Mouse (Mus musculus) limb, embryonic 12.5 days (tissue): ENCODE data around the gene Rpl19. TPM values are rescaled to one million over a fixed set of nuclear protein-coding genes. Genes with fewer than 3 reads are reported as not detected.

Source experiments
- ATAC-seq: fragments of 200-750 bp; cut with Nextera tagmentation; 2 replicates; pipeline ENCODE4 v1.8.0; 2017; ENCODE audit warnings: low read depth, moderate TSS enrichment; ENCODE audit not compliant: insufficient number of reproducible peaks, insufficient read depth, low FRiP score, low TSS enrichment
- H3K27ac ChIP-seq: fragments of 300-500 bp; sonication (generic); 2 replicates; pipeline ENCODE4 v1.5.1; 2016; ENCODE audit warnings: mild to moderate bottlenecking, moderate library complexity
- H3K27me3 ChIP-seq: fragments of 300-500 bp; sonication (generic); 2 replicates; pipeline ENCODE4 v1.6.1; 2016; ENCODE audit warnings: mild to moderate bottlenecking, moderate library complexity
- H3K36me3 ChIP-seq: fragments of 300-500 bp; sonication (generic); 2 replicates; pipeline ENCODE4 v1.6.1; 2016; ENCODE audit warnings: mild to moderate bottlenecking, moderate library complexity
- H3K4me1 ChIP-seq: fragments of 300-500 bp; sonication (generic); replicated peaks from 2 replicates; pipeline ENCODE4 v1.6.1; 2016
- H3K4me2 ChIP-seq: fragments of 300-500 bp; sonication (generic); 2 replicates; pipeline ENCODE4 v1.6.1; 2016; ENCODE audit warnings: mild to moderate bottlenecking, moderate library complexity
- H3K4me3 ChIP-seq: fragments of 300-500 bp; sonication (generic); replicated peaks from 2 replicates; pipeline ENCODE4 v1.5.1; 2016; ENCODE audit warnings: mild to moderate bottlenecking
- H3K9ac ChIP-seq: fragments of 300-500 bp; sonication (generic); replicated peaks from 2 replicates; pipeline ENCODE4 v1.6.1; 2016; ENCODE audit warnings: mild to moderate bottlenecking, moderate library complexity
- H3K9me3 ChIP-seq: fragments of 300-500 bp; sonication (generic); 2 replicates; pipeline ENCODE4 v1.6.1; 2016; ENCODE audit warnings: mild to moderate bottlenecking, moderate library complexity
- WGBS: fragments of 180-500 bp; shearing (Covaris S2); methylation state at CpG from one replicate; pipeline ENCODE4 v1.1.7; 2016; 5-methylcytosine and 5-hydroxymethylcytosine counted together
- polyA plus RNA-seq: library from polyadenylated mRNA; unstranded; fragments of >200 nt; fragmentation: Nextera tagmentation; extraction: Ambion mirVana; gene quantifications from 2 replicates; pipeline ENCODE4 v1.2.1, GENCODE M21; 2016

Rpl19 gene
- polyA plus RNA-seq, 1 experiment from 2014 or later, result 1,014 TPM

DNA sequence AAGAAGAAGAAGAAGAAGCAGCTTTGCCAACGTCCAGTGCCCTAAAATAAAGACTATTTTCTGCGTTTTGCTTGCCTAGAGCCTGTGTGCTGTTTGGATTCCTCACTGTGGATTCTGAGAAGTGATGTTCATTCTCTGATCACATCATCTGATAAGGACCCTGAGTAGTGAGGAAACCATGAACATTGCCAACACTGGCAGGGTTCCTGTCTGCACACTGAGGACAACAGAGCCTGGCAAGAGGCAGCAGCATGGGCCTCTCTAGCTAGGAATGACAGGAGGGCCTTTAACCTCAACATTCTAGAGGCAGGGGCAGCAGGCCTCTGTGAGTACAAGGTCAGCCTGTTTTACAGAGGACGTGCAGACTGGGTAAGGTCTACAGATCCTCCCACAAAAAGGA lies 2.0 kb upstream of the Rpl19 start:
- no peak overlapping the region for H3K9ac ChIP-seq
- H3K27ac ChIP-seq, result no peak overlapping the region
- no peaks in the 10 kb centered on the region for H3K27me3 ChIP-seq
- H3K4me3 ChIP-seq, result no peak overlapping the region
- 90% methylated on average over 3 of the region's 3 CpGs for WGBS
- no peaks in the 10 kb centered on the region for H3K9me3 ChIP-seq
- no peak for ATAC-seq
- peaks cover 40% of the 10 kb centered on the region for H3K4me1 ChIP-seq
- H3K36me3 ChIP-seq, result peaks cover 15% of the 10 kb centered on the region
- H3K4me2 ChIP-seq, result no peak overlapping the region

DNA sequence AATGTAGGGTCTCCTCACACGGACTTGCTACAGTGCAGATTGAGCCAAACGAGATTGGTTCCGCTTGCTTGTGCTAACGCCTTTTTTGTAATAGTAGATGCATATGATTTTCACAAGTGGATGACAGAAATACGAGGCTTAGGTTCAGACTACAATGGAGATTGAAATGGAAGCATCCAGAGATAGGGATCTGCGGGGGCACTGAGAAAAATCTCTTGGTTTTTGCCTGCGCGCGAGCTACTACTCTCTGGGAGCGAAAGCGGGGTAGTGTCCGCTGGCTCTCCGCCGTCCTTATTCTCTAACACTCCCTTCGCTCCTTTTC lies 301 bp upstream of the Rpl19 start:
- H3K36me3 ChIP-seq, result peaks cover 32% of the 10 kb centered on the region
- WGBS, result 6% methylated on average over 15 of the region's 15 CpGs
- H3K4me3 ChIP-seq, result peak overlapping the region; percentile 99
- peak overlapping the region; percentile 91 for H3K27ac ChIP-seq
- no peaks in the 10 kb centered on the region for H3K27me3 ChIP-seq
- H3K4me1 ChIP-seq, result peaks cover 23% of the 10 kb centered on the region
- peak overlapping the region; percentile 99 for H3K9ac ChIP-seq
- H3K9me3 ChIP-seq, result no peaks in the 10 kb centered on the region
- ATAC-seq, result no peak
- peak overlapping the region; percentile 82 for H3K4me2 ChIP-seq

DNA sequence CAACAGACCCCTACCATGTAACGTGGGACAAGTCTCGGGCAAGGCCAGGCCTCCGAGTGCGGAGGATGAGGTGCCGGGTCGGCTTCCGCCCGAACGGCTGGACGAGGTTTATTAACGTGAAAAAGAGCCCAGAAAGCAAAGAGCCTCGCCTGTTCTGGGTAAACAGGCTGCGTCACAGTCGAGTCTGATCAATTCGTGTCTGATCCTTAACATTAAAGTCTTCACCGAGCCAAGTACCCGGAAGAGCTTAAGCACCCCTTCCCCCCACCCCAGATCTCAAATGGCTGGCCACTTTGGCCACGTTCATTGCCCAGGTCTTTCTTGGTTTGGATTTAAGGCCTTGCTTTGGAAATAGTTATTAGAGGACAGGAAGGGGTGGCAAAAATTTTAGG lies 783 bp downstream of the Rpl19 start:
- H3K27ac ChIP-seq, result peak overlapping the region; percentile 91
- no peaks in the 10 kb centered on the region for H3K27me3 ChIP-seq
- H3K9ac ChIP-seq, result peak overlapping the region; percentile 99
- peak overlapping the region; percentile 99 for H3K4me3 ChIP-seq
- ATAC-seq, result no peak
- H3K36me3 ChIP-seq, result peaks cover 34% of the 10 kb centered on the region
- H3K9me3 ChIP-seq, result no peaks in the 10 kb centered on the region
- 0% methylated on average over 18 of the region's 18 CpGs for WGBS
- peaks cover 16% of the 10 kb centered on the region for H3K4me1 ChIP-seq
- peak overlapping the region; percentile 82 for H3K4me2 ChIP-seq

DNA sequence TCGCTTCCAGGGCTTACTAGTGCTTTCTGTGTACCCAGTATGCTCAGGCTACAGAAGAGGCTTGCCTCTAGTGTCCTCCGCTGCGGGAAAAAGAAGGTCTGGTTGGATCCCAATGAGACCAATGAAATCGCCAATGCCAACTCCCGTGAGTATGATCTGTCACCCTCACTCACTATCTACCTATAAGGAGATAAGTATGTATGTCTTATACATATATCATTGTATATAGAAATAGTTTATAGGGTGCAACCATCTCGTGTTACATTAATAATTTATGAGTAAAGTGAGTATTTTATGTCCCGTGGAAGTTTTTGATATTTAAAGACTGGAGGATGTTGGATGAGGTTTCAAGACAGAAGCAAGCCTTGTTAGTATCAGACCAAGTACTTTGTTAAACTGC lies 1.3 kb downstream of the Rpl19 start:
- Histone ChIP-seq H3K4me2 (peak overlapping the region; percentile 82), H3K4me3 (peak overlapping the region; percentile 99), H3K9me3 (no peaks in the 10 kb centered on the region), H3K4me1 (peaks cover 16% of the 10 kb centered on the region), H3K27ac (no peak overlapping the region), H3K36me3 (peaks cover 34% of the 10 kb centered on the region), H3K9ac (peak overlapping the region; percentile 99), H3K27me3 (no peaks in the 10 kb centered on the region)
- WGBS, result 18% methylated on average over 7 of the region's 7 CpGs
- no peak for ATAC-seq

DNA sequence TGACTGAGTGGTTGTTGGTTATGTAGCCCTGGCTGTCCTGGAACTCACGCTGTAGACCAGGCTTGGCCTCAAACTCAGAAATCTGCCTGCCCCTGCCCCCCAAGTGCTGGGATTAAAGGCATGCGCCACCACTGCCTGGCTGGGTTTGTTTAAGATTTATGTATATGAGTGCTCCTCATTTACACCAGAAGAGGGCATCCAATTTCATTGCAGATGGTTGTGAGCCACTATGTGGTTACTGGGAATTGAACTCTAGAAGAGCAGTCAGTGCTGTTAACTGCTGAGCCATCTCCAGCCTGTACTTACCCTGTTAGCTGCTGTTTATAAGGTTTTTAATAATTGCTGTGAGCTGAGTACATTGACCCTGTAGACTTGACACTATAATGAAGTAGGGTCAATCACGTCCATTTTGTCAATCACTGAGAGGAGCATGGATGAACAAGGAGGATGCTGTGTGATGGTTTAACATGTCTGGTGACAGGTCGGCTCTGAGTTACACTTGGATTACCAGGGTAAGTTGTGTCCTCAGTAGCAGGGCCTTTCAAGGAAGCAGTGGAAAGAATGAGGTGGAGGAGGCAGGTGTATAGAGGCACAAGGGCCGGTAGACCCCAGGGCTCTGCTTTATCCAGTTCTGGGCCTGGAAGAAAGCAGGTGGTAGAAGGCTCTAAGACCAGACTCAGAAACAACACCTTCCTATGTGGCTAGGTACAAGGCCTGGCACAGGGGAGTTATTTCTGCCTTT lies 4.4 kb downstream of the Rpl19 start:
- Histone ChIP-seq H3K36me3 (peaks cover 34% of the 10 kb centered on the region), H3K4me1 (peaks cover 25% of the 10 kb centered on the region), H3K27me3 (peaks cover 16% of the 10 kb centered on the region), H3K9ac (no peak overlapping the region), H3K27ac (no peak overlapping the region), H3K9me3 (no peaks in the 10 kb centered on the region), H3K4me2 (no peak overlapping the region), H3K4me3 (no peak overlapping the region)
- 52% methylated on average over 5 of the region's 5 CpGs for WGBS
- ATAC-seq, result no peak

DNA sequence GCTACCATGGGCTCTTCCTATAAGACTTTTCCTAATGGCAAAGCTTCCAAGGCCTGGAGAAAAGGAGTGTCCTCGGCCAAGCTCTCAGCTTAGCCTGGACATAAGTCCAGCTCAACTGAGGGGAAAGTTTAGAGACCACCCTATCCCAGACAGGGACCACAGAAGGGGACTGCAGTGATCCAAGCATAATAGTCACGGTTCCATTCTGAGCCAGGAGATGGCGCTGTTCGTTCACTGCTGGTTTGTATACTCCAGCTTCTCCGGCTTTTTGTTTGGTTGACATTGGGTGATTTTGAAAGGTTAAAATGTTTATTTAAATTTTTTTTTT lies 4.9 kb downstream of the Rpl19 start:
- no peak overlapping the region for H3K9ac ChIP-seq
- H3K4me3 ChIP-seq, result no peak overlapping the region
- H3K4me1 ChIP-seq, result peaks cover 26% of the 10 kb centered on the region
- H3K36me3 ChIP-seq, result peaks cover 34% of the 10 kb centered on the region
- 10% methylated on average over 5 of the region's 5 CpGs for WGBS
- no peak overlapping the region for H3K27ac ChIP-seq
- peaks cover 22% of the 10 kb centered on the region for H3K27me3 ChIP-seq
- no peak overlapping the region for H3K4me2 ChIP-seq
- no peak for ATAC-seq
- H3K9me3 ChIP-seq, result no peaks in the 10 kb centered on the region

DNA sequence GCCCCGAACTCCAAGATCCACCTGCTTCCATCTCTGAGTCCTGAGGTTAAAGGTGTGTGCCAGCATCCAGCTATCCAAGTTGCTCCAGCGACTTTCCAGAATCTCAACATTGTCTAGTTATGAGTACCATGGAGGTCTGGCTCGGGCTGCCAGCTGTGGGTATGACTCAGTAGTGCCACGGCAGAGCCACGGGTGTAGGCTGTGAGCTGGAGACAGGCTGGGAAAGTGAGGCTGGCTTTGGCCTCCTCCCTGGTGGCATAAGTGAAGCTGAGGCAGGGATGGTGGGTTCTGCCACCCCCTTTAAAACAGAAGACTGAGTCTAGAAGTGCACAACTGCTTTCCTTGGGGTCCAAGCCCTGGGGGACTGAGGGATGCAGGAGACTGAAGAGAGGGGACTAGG lies 7.6 kb downstream of the Rpl19 start:
- Histone ChIP-seq H3K9ac (no peak overlapping the region), H3K27me3 (peaks cover 41% of the 10 kb centered on the region), H3K4me3 (no peak overlapping the region), H3K36me3 (peaks cover 23% of the 10 kb centered on the region), H3K4me1 (peaks cover 20% of the 10 kb centered on the region), H3K4me2 (no peak overlapping the region), H3K27ac (no peak overlapping the region), H3K9me3 (no peaks in the 10 kb centered on the region)
- WGBS, result 89% methylated on average over 5 of the region's 5 CpGs
- ATAC-seq, result no peak

DNA sequence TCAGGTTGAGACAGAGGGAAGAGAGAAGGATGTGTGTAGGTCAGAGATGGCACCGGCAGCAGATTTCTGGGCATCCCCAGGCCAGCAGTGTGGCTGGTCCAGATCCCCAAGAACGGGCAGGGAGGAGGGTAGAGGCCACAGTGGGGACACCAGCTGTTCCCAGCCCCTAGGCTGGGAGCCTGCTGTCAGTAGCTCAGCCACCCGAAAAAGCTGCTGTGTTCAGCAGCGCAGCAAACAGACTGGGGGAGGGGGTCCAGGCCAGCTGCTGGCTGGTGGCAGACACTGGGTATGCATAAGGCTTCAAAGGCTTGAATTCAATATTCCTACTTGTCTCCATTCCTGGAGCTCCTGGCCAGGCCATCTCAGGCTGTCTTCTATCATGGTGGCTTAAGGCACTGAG lies 8.3 kb downstream of the Rpl19 start:
- 24% methylated on average over 4 of the region's 4 CpGs for WGBS
- Histone ChIP-seq H3K27me3 (peaks cover 41% of the 10 kb centered on the region), H3K9ac (no peak overlapping the region), H3K4me3 (no peak overlapping the region; the same call in 1 of the 2 replicates), H3K9me3 (no peaks in the 10 kb centered on the region), H3K36me3 (peaks cover 15% of the 10 kb centered on the region), H3K4me2 (no peak overlapping the region), H3K27ac (no peak overlapping the region), H3K4me1 (peaks cover 20% of the 10 kb centered on the region)
- ATAC-seq, result peak; percentile 40; the same call in 1 of the 2 replicates

DNA sequence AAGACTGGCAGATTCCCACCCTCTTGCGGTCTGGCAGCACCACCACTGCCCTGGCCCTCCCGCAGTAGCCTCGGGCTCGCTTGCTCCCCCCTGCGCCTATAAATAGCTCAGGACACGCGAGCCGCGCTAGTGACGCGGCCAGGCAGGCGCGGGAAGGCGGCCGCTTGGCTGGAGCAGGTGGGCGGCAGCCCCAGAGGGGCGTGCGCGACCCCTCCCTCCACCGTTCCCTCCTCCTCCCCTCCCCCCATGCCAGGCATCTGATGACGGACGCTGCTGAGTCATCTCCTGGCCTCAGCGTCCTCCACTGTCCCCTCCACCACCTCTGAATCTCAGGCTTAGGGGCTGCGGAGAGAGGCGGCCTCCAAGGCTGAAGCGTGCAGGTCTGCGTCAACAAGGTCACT lies 9.5 kb downstream of the Rpl19 start:
- Histone ChIP-seq H3K9me3 (no peaks in the 10 kb centered on the region), H3K4me1 (peaks cover 20% of the 10 kb centered on the region), H3K27me3 (peaks cover 41% of the 10 kb centered on the region), H3K4me3 (peak overlapping the region; percentile 35), H3K9ac (peak overlapping the region; percentile 46), H3K27ac (no peak overlapping the region), H3K36me3 (peaks cover 4% of the 10 kb centered on the region), H3K4me2 (peak overlapping the region; percentile 74)
- WGBS, result under 1% methylated on average over 27 of the region's 27 CpGs
- ATAC-seq, result no peak

DNA sequence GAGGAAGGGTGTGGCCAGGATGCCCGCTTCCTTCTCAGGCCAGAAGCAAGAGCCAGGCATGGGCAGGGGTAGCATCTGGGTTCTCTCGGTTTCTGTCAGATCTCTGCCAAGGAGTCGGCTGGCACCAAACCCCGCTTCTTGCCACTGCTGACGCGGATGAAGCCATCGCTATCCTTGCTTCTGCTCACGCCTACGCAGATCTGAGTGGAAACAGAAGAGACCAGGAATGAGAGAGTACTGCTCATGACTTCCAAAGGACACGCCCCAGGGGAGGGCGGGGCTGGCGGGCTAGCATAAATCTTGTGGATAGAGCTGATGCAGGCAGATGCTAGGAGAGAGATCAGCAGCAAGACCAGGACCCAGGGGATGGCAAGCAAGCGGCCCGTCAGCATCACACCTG lies 11.4 kb downstream of the Rpl19 start:
- Histone ChIP-seq H3K9ac (no peak overlapping the region), H3K27ac (no peak overlapping the region), H3K9me3 (no peaks in the 10 kb centered on the region), H3K4me1 (peaks cover 20% of the 10 kb centered on the region), H3K27me3 (peaks cover 41% of the 10 kb centered on the region), H3K36me3 (no peaks in the 10 kb centered on the region), H3K4me2 (no peak overlapping the region), H3K4me3 (no peak overlapping the region)
- ATAC-seq, result no peak
- 64% methylated on average over 14 of the region's 14 CpGs for WGBS

DNA sequence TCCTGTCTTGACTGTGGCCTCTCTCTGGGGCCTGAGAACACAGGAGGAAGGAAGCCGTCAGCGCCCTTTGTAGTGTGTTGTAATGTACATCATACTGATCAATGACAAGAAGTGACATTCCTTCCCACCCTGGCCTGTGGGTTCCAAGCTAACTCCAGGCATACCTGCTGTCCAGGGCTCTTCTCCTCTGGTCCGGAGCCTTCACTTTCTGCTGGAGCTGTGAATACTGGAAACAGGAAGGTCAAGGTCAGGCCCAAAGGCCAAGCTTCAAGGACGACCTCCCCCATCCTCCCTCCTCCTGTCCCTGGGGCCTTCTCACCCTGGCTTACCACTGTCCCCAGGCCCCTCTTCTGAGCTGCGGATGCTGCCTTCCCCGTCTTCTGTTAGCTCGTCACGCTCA lies 14.5 kb downstream of the Rpl19 start:
- 72% methylated on average over 8 of the region's 8 CpGs for WGBS
- no peak for ATAC-seq
- H3K9me3 ChIP-seq, result no peaks in the 10 kb centered on the region
- no peak overlapping the region for H3K9ac ChIP-seq
- peaks cover 7% of the 10 kb centered on the region for H3K4me1 ChIP-seq
- peaks cover 35% of the 10 kb centered on the region for H3K27me3 ChIP-seq
- no peak overlapping the region for H3K27ac ChIP-seq
- H3K36me3 ChIP-seq, result no peaks in the 10 kb centered on the region
- no peak overlapping the region for H3K4me3 ChIP-seq
- no peak overlapping the region for H3K4me2 ChIP-seq

DNA sequence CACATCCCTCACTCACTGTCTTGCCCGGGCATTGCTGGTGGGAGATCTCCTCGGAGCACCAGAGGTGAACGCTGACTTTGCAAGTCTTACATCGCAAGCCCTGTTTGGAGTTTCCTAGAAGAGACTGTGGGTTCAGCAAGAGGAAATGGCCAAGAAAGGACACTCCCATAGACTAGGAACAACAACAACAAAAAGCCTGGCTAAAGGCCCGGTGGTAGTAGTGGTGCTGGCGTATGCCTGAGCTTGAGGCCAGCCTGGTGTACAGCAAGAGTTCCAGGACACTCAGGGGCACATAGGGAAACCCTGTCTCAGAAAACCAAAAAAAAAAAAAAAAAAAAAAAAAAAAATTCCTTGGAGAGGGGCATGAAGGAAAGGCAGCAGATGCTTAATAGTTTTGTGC lies 16.2 kb downstream of the Rpl19 start:
- H3K9ac ChIP-seq, result no peak overlapping the region
- no peaks in the 10 kb centered on the region for H3K4me1 ChIP-seq
- 86% methylated on average over 6 of the region's 6 CpGs for WGBS
- H3K27ac ChIP-seq, result no peak overlapping the region
- H3K4me3 ChIP-seq, result no peak overlapping the region
- no peaks in the 10 kb centered on the region for H3K9me3 ChIP-seq
- no peaks in the 10 kb centered on the region for H3K36me3 ChIP-seq
- no peak overlapping the region for H3K4me2 ChIP-seq
- peaks cover 23% of the 10 kb centered on the region for H3K27me3 ChIP-seq
- ATAC-seq, result no peak
